Mouse (Mus musculus) intestine, embryonic 15.5 days (tissue): ENCODE data around the gene Edn3. TPM values are rescaled to one million over a fixed set of nuclear protein-coding genes. Genes with fewer than 3 reads are reported as not detected.
A peak's percentile ranks its signal among the peaks of the same experiment; 100 is the strongest.

Experiments
- ATAC-seq: fragments of 200-750 bp; cut with Nextera tagmentation; 2 replicates; pipeline ENCODE4 v1.8.0; 2017; ENCODE audit warnings: moderate TSS enrichment, moderate library complexity
- H3K27ac ChIP-seq: fragments of 300-500 bp; sonication (generic); 2 replicates; pipeline ENCODE4 v1.5.1; 2015; ENCODE audit warnings: mild to moderate bottlenecking, inconsistent platforms
- H3K27me3 ChIP-seq: fragments of 300-500 bp; sonication (generic); replicated peaks from 2 replicates; pipeline ENCODE4 v1.6.1; 2015; ENCODE audit warnings: inconsistent platforms
- H3K36me3 ChIP-seq: fragments of 300-500 bp; sonication (generic); 2 replicates; pipeline ENCODE4 v1.6.1; 2015; ENCODE audit warnings: inconsistent platforms
- H3K4me1 ChIP-seq: fragments of 300-500 bp; sonication (generic); replicated peaks from 2 replicates; pipeline ENCODE4 v1.6.1; 2015; ENCODE audit warnings: inconsistent platforms
- H3K4me2 ChIP-seq: fragments of 300-500 bp; sonication (generic); replicated peaks from 2 replicates; pipeline ENCODE4 v1.6.1; 2015; ENCODE audit warnings: mild to moderate bottlenecking, inconsistent platforms
- H3K4me3 ChIP-seq: fragments of 300-500 bp; sonication (generic); replicated peaks from 2 replicates; pipeline ENCODE4 v1.5.1; 2015; ENCODE audit warnings: inconsistent platforms
- H3K9ac ChIP-seq: fragments of 300-500 bp; sonication (generic); 2 replicates; pipeline ENCODE4 v1.6.1; 2015; ENCODE audit warnings: inconsistent platforms
- H3K9me3 ChIP-seq: fragments of 300-500 bp; sonication (generic); 2 replicates; pipeline ENCODE4 v1.6.1; 2016; ENCODE audit warnings: inconsistent platforms
- WGBS: fragments of 180-500 bp; shearing (Covaris S2); methylation state at CpG from one replicate; pipeline ENCODE4 v1.1.7; 2015; 5-methylcytosine and 5-hydroxymethylcytosine counted together
- polyA plus RNA-seq: library from polyadenylated mRNA; unstranded; fragments of >200 nt; fragmentation: Nextera tagmentation; extraction: Ambion mirVana; gene quantifications from 2 replicates; pipeline ENCODE4 v1.2.1, GENCODE M21; 2015

Edn3 gene
- polyA plus RNA-seq, 1 experiment from 2014 or later: 15.3 TPM

GRCm38 (mm10) chr2:174802453-174802852, 42.0 kb downstream of the Edn3 start:
- 78% methylated on average over 6 of the region's 6 CpGs for WGBS
- no peaks in the 10 kb centered on the region; the same call in 1 of the 2 replicates for H3K9me3 ChIP-seq
- H3K4me3 ChIP-seq: no peak overlapping the region
- H3K4me1 ChIP-seq: no peaks in the 10 kb centered on the region
- ATAC-seq: no peak
- H3K9ac ChIP-seq: no peak overlapping the region
- H3K27ac ChIP-seq: no peak overlapping the region
- H3K4me2 ChIP-seq: no peak overlapping the region
- H3K36me3 ChIP-seq: no peaks in the 10 kb centered on the region
- no peaks in the 10 kb centered on the region for H3K27me3 ChIP-seq

GRCm38 (mm10) chr2:174803661-174804060, 43.2 kb downstream of the Edn3 start:
- Histone ChIP-seq H3K4me2 (no peak overlapping the region), H3K27me3 (no peaks in the 10 kb centered on the region), H3K4me3 (no peak overlapping the region), H3K9me3 (no peaks in the 10 kb centered on the region; the same call in 1 of the 2 replicates), H3K9ac (no peak overlapping the region), H3K27ac (no peak overlapping the region), H3K4me1 (no peaks in the 10 kb centered on the region), H3K36me3 (no peaks in the 10 kb centered on the region)
- no peak for ATAC-seq
- 80% methylated on average over 1 of the region's 1 CpGs for WGBS

GRCm38 (mm10) chr2:174807900-174808299, 47.5 kb downstream of the Edn3 start:
- Histone ChIP-seq H3K27me3 (no peaks in the 10 kb centered on the region), H3K27ac (no peak overlapping the region), H3K4me1 (no peaks in the 10 kb centered on the region), H3K4me3 (no peak overlapping the region), H3K4me2 (no peak overlapping the region), H3K9me3 (no peaks in the 10 kb centered on the region; the same call in 1 of the 2 replicates), H3K9ac (no peak overlapping the region), H3K36me3 (no peaks in the 10 kb centered on the region)
- no peak for ATAC-seq
- WGBS: 52% methylated on average over 2 of the region's 2 CpGs

GRCm38 (mm10) chr2:174809296-174809695, 48.9 kb downstream of the Edn3 start:
- Histone ChIP-seq H3K4me2 (no peak overlapping the region), H3K4me1 (no peaks in the 10 kb centered on the region), H3K36me3 (no peaks in the 10 kb centered on the region), H3K27ac (no peak overlapping the region), H3K9ac (no peak overlapping the region), H3K4me3 (no peak overlapping the region), H3K9me3 (no peaks in the 10 kb centered on the region; the same call in 1 of the 2 replicates), H3K27me3 (no peaks in the 10 kb centered on the region)
- ATAC-seq: no peak
- WGBS: 38% methylated on average over 4 of the region's 4 CpGs

- Histone ChIP-seq H3K4me2 (no peak overlapping the region), H3K27me3 (no peaks in the 10 kb centered on the region), H3K4me1 (no peaks in the 10 kb centered on the region), H3K4me3 (no peak overlapping the region), H3K9me3 (no peaks in the 10 kb centered on the region), H3K9ac (no peak overlapping the region), H3K27ac (no peak overlapping the region), H3K36me3 (no peaks in the 10 kb centered on the region)
- no peak for ATAC-seq
- 50% methylated on average over 11 of the region's 11 CpGs for WGBS
Measured at GRCm38 (mm10) chr2:174813306-174813705, 52.9 kb downstream of the Edn3 start.

GRCm38 (mm10) chr2:174816163-174816562, 55.7 kb downstream of the Edn3 start:
- Histone ChIP-seq H3K36me3 (no peaks in the 10 kb centered on the region), H3K27me3 (no peaks in the 10 kb centered on the region), H3K4me1 (no peaks in the 10 kb centered on the region), H3K4me2 (no peak overlapping the region), H3K4me3 (no peak overlapping the region), H3K27ac (no peak overlapping the region), H3K9ac (no peak overlapping the region), H3K9me3 (no peaks in the 10 kb centered on the region)
- no peak for ATAC-seq
- 92% methylated on average over 2 of the region's 2 CpGs for WGBS

GRCm38 (mm10) chr2:174820286-174820685, 59.9 kb downstream of the Edn3 start:
- 79% methylated on average over 3 of the region's 3 CpGs for WGBS
- Histone ChIP-seq H3K4me1 (no peaks in the 10 kb centered on the region), H3K4me3 (no peak overlapping the region), H3K9me3 (no peaks in the 10 kb centered on the region), H3K27me3 (no peaks in the 10 kb centered on the region), H3K27ac (no peak overlapping the region), H3K9ac (no peak overlapping the region), H3K4me2 (no peak overlapping the region), H3K36me3 (no peaks in the 10 kb centered on the region)
- no peak for ATAC-seq

- WGBS: 82% methylated on average over 4 of the region's 4 CpGs
- Histone ChIP-seq H3K27me3 (no peaks in the 10 kb centered on the region), H3K27ac (no peak overlapping the region), H3K4me2 (no peak overlapping the region), H3K36me3 (no peaks in the 10 kb centered on the region), H3K4me3 (no peak overlapping the region), H3K9ac (no peak overlapping the region), H3K9me3 (no peaks in the 10 kb centered on the region), H3K4me1 (no peaks in the 10 kb centered on the region)
- ATAC-seq: no peak
Measured at GRCm38 (mm10) chr2:174827829-174828228, 67.4 kb downstream of the Edn3 start.

GRCm38 (mm10) chr2:174833608-174834007, 73.2 kb downstream of the Edn3 start:
- no peaks in the 10 kb centered on the region for H3K9me3 ChIP-seq
- H3K36me3 ChIP-seq: no peaks in the 10 kb centered on the region
- peak; percentile 71 for ATAC-seq
- H3K27ac ChIP-seq: no peak overlapping the region
- WGBS: 30% methylated on average over 5 of the region's 5 CpGs
- H3K27me3 ChIP-seq: no peaks in the 10 kb centered on the region
- no peak overlapping the region for H3K4me2 ChIP-seq
- H3K4me3 ChIP-seq: no peak overlapping the region
- no peak overlapping the region for H3K9ac ChIP-seq
- H3K4me1 ChIP-seq: no peaks in the 10 kb centered on the region

Other genes with a start within 250 kb of the Edn3 start
- gene Zfp831, start 117.1 kb upstream of the Edn3 start, polyA plus RNA-seq: 0.01 and 0.03 TPM in 2 replicates
- gene Gm14444, start 249.6 kb downstream of the Edn3 start, polyA plus RNA-seq: not detected in 2 replicates